Mouse (Mus musculus) cerebellum, adult 9-10 months (tissue): Measurements from ENCODE around the gene Rap1gds1.

Experiments
- DNase-seq: peaks from one replicate; pipeline ENCODE4 v3.0.0; 2022

The Rap1gds1 gene

GRCm38 (mm10) chr3:138876931-138877361 lies 198.1 kb downstream of the Rap1gds1 start:
- no peak for DNase-seq

DNA sequence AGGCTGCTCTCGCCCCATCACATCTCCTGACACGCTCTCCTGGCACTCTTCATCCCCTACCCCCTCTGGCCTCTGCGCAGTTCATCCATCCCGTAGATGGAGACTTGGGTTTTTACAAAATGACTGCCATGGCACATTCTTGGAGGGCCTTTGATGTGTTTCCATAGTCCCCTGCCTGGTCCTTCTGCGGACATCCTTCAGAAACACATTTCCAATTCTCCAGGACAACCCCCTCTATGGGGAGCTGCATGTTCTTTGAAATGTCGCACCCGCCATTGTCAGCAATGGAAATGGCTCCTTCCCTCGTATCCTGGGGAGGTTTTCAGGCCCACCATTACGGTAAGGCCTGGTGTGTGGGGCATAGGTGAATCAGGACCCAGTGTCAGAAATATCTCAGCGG lies 198.6 kb downstream of the Rap1gds1 start:
- no peak for DNase-seq

GRCm38 (mm10) chr3:138875936-138876335 lies 199.1 kb downstream of the Rap1gds1 start:
- DNase-seq: no peak
